Mouse (Mus musculus) cerebellum, adult 18-20 months (tissue): ENCODE measurements at regions not wholly inside any gene's neighbourhood (a gene's known extent, or its start where the extent isn't known, plus 50 kb on each side); places are given as distances from the start of the nearest gene placed in this dataset.

ENCODE experiments used
- DNase-seq, 2 experiments: peaks; one replicate each; pipeline ENCODE4 v3.0.0; 2021

DNA sequence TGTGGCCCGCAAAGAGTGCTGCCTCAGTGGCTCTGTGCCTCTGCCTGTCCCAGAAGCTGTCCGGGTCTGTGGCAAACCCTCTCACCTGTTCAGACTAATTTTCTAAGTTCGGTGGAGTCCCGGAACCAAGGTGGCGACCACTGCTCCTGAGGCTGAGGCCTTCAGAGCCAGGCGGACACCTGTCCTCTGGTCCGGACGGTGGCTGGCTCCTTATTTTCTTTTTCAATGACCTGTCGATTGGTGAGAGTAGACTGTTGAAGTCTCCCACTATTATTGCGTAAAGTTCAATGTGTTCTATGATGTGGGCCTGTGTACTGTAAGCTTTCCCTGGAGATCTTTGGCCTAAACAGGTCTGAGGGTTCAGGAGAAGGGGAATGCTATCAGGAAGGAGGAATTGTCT, 112.0 kb upstream of the Btbd35f4 start:
- peak in 1 of 2 experiments; percentile 2 for DNase-seq
